Mouse (Mus musculus) midbrain, embryonic 14.5 days (tissue): ENCODE data around the gene C1qtnf5. TPM values are rescaled to one million over a fixed set of nuclear protein-coding genes. Genes with fewer than 3 reads are reported as not detected.
A peak's percentile ranks its signal among the peaks of the same experiment; 100 is the strongest.

Source experiments
- ATAC-seq: fragments of 200-750 bp; cut with Nextera tagmentation; 2 replicates; pipeline ENCODE4 v1.8.0; 2017; ENCODE audit warnings: moderate number of reproducible peaks, moderate library complexity; ENCODE audit not compliant: low FRiP score, low TSS enrichment
- DNase-seq: peaks from one replicate; pipeline ENCODE4 v3.0.0-alpha.2; 2015
- H3K27ac ChIP-seq: fragments of 300-500 bp; sonication (generic); replicated peaks from 2 replicates; pipeline ENCODE4 v1.5.1; 2014; ENCODE audit warnings: mild to moderate bottlenecking, low read depth, low read length, moderate library complexity
- H3K27me3 ChIP-seq: fragments of 300-500 bp; sonication (generic); 2 replicates; pipeline ENCODE4 v1.6.1; 2014; ENCODE audit warnings: low read length, control low read depth, mixed read lengths; ENCODE audit not compliant: control insufficient read depth, insufficient read depth
- H3K36me3 ChIP-seq: fragments of 300-500 bp; sonication (generic); 2 replicates; pipeline ENCODE4 v1.6.1; 2014; ENCODE audit warnings: low read length, control low read depth; ENCODE audit not compliant: control insufficient read depth, insufficient read depth
- H3K4me1 ChIP-seq: fragments of 300-500 bp; sonication (generic); 2 replicates; pipeline ENCODE4 v1.6.1; 2014; ENCODE audit warnings: mild to moderate bottlenecking, antibody characterized with exemption, low read length, control low read depth; ENCODE audit not compliant: control insufficient read depth, insufficient read depth
- H3K4me2 ChIP-seq: fragments of 300-500 bp; sonication (generic); 2 replicates; pipeline ENCODE4 v1.6.1; 2014; ENCODE audit warnings: mild to moderate bottlenecking, low read length, moderate library complexity
- H3K4me3 ChIP-seq: fragments of 300-500 bp; sonication (generic); replicated peaks from 2 replicates; pipeline ENCODE4 v1.5.1; 2014; ENCODE audit warnings: low read depth, low read length
- H3K9ac ChIP-seq: fragments of 300-500 bp; sonication (generic); replicated peaks from 2 replicates; pipeline ENCODE4 v1.6.1; 2014; ENCODE audit warnings: mild to moderate bottlenecking, low read length, moderate library complexity
- H3K9me3 ChIP-seq: fragments of 300-500 bp; sonication (generic); 2 replicates; pipeline ENCODE4 v1.6.1; 2016; ENCODE audit warnings: low read length, control low read depth, mixed read lengths; ENCODE audit not compliant: control insufficient read depth
- WGBS: fragments of 180-500 bp; shearing (Covaris S2); extraction: QIAGEN DNeasy Blood & Tissue Kit; methylation state at CpG from one replicate; pipeline ENCODE4 v1.1.7; 2014; 5-methylcytosine and 5-hydroxymethylcytosine counted together
- polyA plus RNA-seq: library from polyadenylated mRNA; unstranded; fragments of >200 nt; fragmentation: Nextera tagmentation; extraction: Ambion mirVana; gene quantifications from 2 replicates; pipeline ENCODE4 v1.2.1, GENCODE M21; 2014

Gene C1qtnf5
- polyA plus RNA-seq, 1 experiment from 2014 or later = 3.7 TPM

DNA sequence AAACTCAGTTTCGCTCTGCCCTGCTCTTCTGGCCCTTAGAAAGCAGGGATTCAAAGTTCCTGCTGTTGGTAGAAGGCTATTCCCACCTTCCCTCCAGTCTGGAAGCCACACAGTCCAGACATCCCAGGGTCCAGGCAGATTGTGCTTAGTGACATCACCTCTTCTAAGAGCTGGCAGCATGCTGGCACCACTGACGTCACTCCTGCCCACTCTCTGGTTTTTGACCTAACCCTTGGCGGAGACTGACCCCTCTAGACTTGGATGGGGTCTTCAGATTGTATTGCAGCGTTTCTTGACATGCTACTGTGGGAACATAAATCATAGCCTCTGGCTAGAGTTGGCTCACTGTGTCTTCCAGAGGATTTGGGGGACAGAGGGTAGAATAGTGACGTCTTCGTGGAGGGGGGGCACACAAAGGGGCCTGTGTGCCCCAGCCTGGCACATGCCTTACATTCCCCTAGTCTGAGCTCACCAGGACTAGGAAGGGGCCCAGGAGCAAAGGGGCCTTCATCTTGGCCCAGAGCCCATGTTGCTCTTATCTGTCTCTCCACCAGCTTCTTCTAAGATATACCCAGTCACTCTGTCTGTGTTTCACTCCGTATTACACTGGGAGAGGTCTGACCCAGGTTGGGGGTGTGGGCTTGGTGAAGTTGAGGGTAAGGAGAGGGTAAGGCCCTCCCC, 28.8 kb downstream of the C1qtnf5 start:
- no peak for ATAC-seq
- H3K36me3 ChIP-seq = no peaks in the 10 kb centered on the region
- H3K4me1 ChIP-seq = peaks cover 28% of the 10 kb centered on the region
- H3K27me3 ChIP-seq = peaks cover 32% of the 10 kb centered on the region
- H3K9me3 ChIP-seq = no peaks in the 10 kb centered on the region
- H3K4me2 ChIP-seq = peak overlapping the region; percentile 79
- 62% methylated on average over 7 of the region's 7 CpGs for WGBS
- H3K9ac ChIP-seq = no peak overlapping the region
- DNase-seq = no peak
- H3K27ac ChIP-seq = no peak overlapping the region
- peak overlapping the region; percentile 37 for H3K4me3 ChIP-seq

DNA sequence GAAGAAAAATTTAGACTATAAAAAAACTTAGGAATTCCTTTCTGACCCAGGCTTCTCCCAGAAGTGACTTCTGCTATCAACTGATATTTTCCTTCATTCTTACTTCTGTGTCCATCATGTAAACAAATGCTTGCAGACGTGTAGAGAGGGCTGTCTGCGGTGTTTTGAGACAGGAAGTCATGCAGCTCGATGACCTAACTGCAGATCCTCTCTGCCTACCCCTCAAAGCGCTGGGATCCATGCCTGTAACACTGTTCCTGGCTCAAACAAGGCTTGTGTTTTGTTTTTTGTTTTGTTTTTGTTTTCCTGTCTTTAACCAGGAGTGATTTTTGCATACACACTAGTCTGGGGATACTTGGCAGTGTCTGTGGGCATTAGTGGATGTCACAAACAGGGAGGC, 30.8 kb downstream of the C1qtnf5 start:
- no peak for ATAC-seq
- no peak overlapping the region for H3K4me3 ChIP-seq
- no peak overlapping the region for H3K9ac ChIP-seq

DNA sequence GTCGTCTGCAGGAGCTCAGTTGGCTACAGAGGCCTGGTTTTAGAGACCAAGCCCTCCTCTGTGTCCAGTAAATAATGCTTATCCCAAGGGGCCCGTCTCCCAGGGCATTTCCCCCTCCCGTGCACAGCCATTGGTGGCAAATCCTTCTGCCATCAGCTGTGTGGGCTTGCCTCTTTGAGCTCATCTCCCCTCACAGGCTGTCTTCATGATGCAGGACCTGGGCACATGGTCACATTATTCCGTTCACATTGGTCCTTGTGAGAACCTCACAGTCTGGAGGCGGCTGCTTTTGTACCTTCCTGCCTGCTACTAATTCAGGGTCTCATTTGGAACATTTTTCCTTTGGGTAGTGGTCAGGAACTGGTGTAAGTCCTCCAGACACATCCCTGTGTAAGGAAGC, 34.9 kb downstream of the C1qtnf5 start:
- ATAC-seq (no peak), DNase-seq (no peak)
- 66% methylated on average over 5 of the region's 5 CpGs for WGBS
- Histone ChIP-seq H3K9ac (no peak overlapping the region), H3K9me3 (no peaks in the 10 kb centered on the region), H3K27ac (no peak overlapping the region), H3K4me1 (no peaks in the 10 kb centered on the region), H3K27me3 (no peaks in the 10 kb centered on the region), H3K4me2 (no peak overlapping the region), H3K4me3 (no peak overlapping the region), H3K36me3 (peaks cover 34% of the 10 kb centered on the region)

More for the DNA sequence above, 30.8 kb downstream of the C1qtnf5 start:
- H3K4me2 ChIP-seq = no peak overlapping the region
- no peak overlapping the region for H3K27ac ChIP-seq
- no peak for DNase-seq
- peaks cover 31% of the 10 kb centered on the region for H3K27me3 ChIP-seq
- 80% methylated on average over 4 of the region's 4 CpGs for WGBS
- 0 out of 2 replicates have a peak, but pooled peaks cover 8% of the 10 kb centered on the region for H3K36me3 ChIP-seq
- H3K9me3 ChIP-seq = no peaks in the 10 kb centered on the region
- peaks cover 26% of the 10 kb centered on the region for H3K4me1 ChIP-seq

- no peak overlapping the region for H3K9ac ChIP-seq
- H3K9me3 ChIP-seq = no peaks in the 10 kb centered on the region
- peaks cover 39% of the 10 kb centered on the region for H3K36me3 ChIP-seq
- H3K4me2 ChIP-seq = no peak overlapping the region
- no peak for ATAC-seq
- H3K27me3 ChIP-seq = no peaks in the 10 kb centered on the region
- DNase-seq = no peak
- no peak overlapping the region for H3K4me3 ChIP-seq
- no peak overlapping the region for H3K27ac ChIP-seq
- H3K4me1 ChIP-seq = no peaks in the 10 kb centered on the region
- WGBS = 72% methylated on average over 5 of the region's 5 CpGs
Observed at GRCm38 (mm10) chr9:44143421-44143820, 36.4 kb downstream of the C1qtnf5 start.

GRCm38 (mm10) chr9:44144023-44144717, 37.1 kb downstream of the C1qtnf5 start:
- Histone ChIP-seq H3K9me3 (no peaks in the 10 kb centered on the region), H3K4me1 (no peaks in the 10 kb centered on the region), H3K4me3 (no peak overlapping the region), H3K27me3 (no peaks in the 10 kb centered on the region), H3K4me2 (no peak overlapping the region), H3K36me3 (peaks cover 47% of the 10 kb centered on the region), H3K9ac (no peak overlapping the region), H3K27ac (no peak overlapping the region)
- DNase-seq (no peak), ATAC-seq (no peak)
- 31% methylated on average over 7 of the region's 8 CpGs for WGBS

- H3K27me3 ChIP-seq = no peaks in the 10 kb centered on the region
- H3K9me3 ChIP-seq = no peaks in the 10 kb centered on the region
- H3K4me1 ChIP-seq = no peaks in the 10 kb centered on the region
- no peak overlapping the region for H3K27ac ChIP-seq
- no peak overlapping the region for H3K9ac ChIP-seq
- DNase-seq = no peak
- H3K4me2 ChIP-seq = no peak overlapping the region
- no peak overlapping the region for H3K4me3 ChIP-seq
- H3K36me3 ChIP-seq = peaks cover 52% of the 10 kb centered on the region
- no peak for ATAC-seq
Observed at GRCm38 (mm10) chr9:44144718-44145060, 37.6 kb downstream of the C1qtnf5 start.

DNA sequence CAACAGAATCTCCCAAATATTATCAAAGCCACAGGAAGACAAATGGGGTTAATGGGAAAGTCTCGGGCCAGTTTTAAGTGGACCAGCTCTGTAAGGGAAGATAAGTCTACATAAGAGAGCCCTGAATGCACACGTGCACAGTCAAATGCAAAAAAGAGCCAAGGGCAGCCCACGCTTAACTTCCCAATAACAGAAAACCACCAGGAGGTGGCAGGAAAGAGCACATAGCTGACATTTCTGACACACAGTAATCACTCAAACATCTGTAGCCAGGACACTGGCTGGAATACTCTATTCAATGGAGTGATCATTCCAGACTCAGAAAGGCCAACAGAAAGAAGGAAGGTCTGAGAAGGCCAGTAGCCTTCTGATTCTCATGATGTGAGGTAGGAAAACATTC, 40.2 kb downstream of the C1qtnf5 start:
- Histone ChIP-seq H3K27me3 (no peaks in the 10 kb centered on the region), H3K4me1 (no peaks in the 10 kb centered on the region), H3K4me3 (no peak overlapping the region), H3K9me3 (no peaks in the 10 kb centered on the region), H3K9ac (no peak overlapping the region), H3K36me3 (peaks cover 62% of the 10 kb centered on the region), H3K4me2 (no peak overlapping the region), H3K27ac (no peak overlapping the region)
- DNase-seq (peak; percentile 36), ATAC-seq (no peak)
- WGBS = 68% methylated on average over 3 of the region's 3 CpGs
